Mouse (Mus musculus): Measurements from ENCODE around the gene Vmn2r33. TPM values are rescaled to one million over a fixed set of nuclear protein-coding genes. Genes with fewer than 3 reads are reported as not detected.
"Not testable (repeated sequence)": the region's sequence is repeated elsewhere in the genome, so short reads cannot be mapped to it uniquely, and the experiment has no call there.

Gene Vmn2r33
- not detected for total RNA-seq (2021)

DNA sequence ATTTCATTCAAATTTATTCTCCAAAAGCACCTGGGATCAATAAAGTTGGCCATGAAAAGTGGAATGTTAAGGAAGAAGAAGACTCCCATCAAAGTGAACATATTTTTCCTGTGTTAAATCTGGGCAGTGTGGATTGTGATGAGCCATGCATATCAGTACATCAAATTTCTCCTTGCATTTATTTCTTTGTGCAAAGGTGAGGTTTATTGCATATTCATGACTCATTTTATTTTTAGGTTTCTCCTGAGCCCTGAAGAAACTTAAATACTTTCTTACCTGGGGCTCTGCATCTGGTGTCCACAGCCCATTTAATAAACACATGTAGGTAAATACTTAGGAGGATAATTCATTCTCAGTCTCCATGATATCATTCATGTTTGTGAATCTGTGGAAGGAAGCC is at the start of gene Vmn2r33:
TSS of gene Vmn2r33 (minus strand) at position 101 of the 400 bp plus-strand sequence.
- DNase-seq, result not testable (repeated sequence)

Other genes starting within 250 kb of the Vmn2r33 start
- gene Vmn2r30, start 229.2 kb downstream of the Vmn2r33 start, total RNA-seq (2021), result not detected
- not detected for gene Gm45783, start 192.2 kb downstream of the Vmn2r33 start, total RNA-seq (2021)
- gene Vmn2r31, start 167.1 kb downstream of the Vmn2r33 start, total RNA-seq (2021), result not detected
- not detected for gene Vmn2r32, start 86.8 kb downstream of the Vmn2r33 start, total RNA-seq (2021)
- gene Vmn2r34, start 122.7 kb upstream of the Vmn2r33 start, total RNA-seq (2021), result not detected